Mouse (Mus musculus): Measurements from ENCODE around the gene Mpz.

GRCm38 (mm10) chr1:171130971-171131370 is 19.5 kb upstream of the Mpz start:
- TF ChIP-seq CTCF (IDR thresholded peaks at IDR 0.05; ENCODE audit: insufficient read depth, low read length) = no peak
- no peak for TF ChIP-seq POLR2A (IDR thresholded peaks at IDR 0.05; ENCODE audit: borderline replicate concordance, extremely low read depth, low read depth, low read length)
